Mouse (Mus musculus) heart, embryonic 16.5 days (tissue): ENCODE data around the gene Cep350. TPM values are rescaled to one million over a fixed set of nuclear protein-coding genes. Genes with fewer than 3 reads are reported as not detected.

Source experiments
- ATAC-seq: fragments of 200-750 bp; cut with Nextera tagmentation; replicated peaks from 2 replicates; pipeline ENCODE4 v1.8.0; 2017; ENCODE audit warnings: moderate number of reproducible peaks; ENCODE audit not compliant: insufficient read depth, low FRiP score; ENCODE audit errors: extremely low read depth
- H3K27ac ChIP-seq: fragments of 300-500 bp; sonication (generic); 2 replicates; pipeline ENCODE4 v1.5.1; 2014; ENCODE audit warnings: mild to moderate bottlenecking, low read length, control low read depth, moderate library complexity
- H3K27me3 ChIP-seq: fragments of 300-500 bp; sonication (generic); 2 replicates; pipeline ENCODE4 v1.6.1; 2014; ENCODE audit warnings: low read length, mixed read lengths; ENCODE audit not compliant: control insufficient read depth, insufficient read depth
- H3K36me3 ChIP-seq: fragments of 300-500 bp; sonication (generic); 2 replicates; pipeline ENCODE4 v1.6.1; 2014; ENCODE audit not compliant: control insufficient read depth, insufficient read depth
- H3K4me1 ChIP-seq: fragments of 300-500 bp; sonication (generic); 2 replicates; pipeline ENCODE4 v1.6.1; 2014; ENCODE audit warnings: low read length, mixed read lengths; ENCODE audit not compliant: control insufficient read depth, insufficient read depth
- H3K4me2 ChIP-seq: fragments of 300-500 bp; sonication (generic); 2 replicates; pipeline ENCODE4 v1.6.1; 2014; ENCODE audit warnings: low read depth, mild to moderate bottlenecking, control low read depth, low read length
- H3K4me3 ChIP-seq: fragments of 300-500 bp; sonication (generic); 2 replicates; pipeline ENCODE4 v1.5.1; 2014; ENCODE audit warnings: mild to moderate bottlenecking, control low read depth, low read length
- H3K9ac ChIP-seq: fragments of 300-500 bp; sonication (generic); 2 replicates; pipeline ENCODE4 v1.6.1; 2014; ENCODE audit warnings: low read length, control low read depth
- H3K9me3 ChIP-seq: fragments of 300-500 bp; sonication (generic); replicated peaks from 2 replicates; pipeline ENCODE4 v1.6.1; 2016; ENCODE audit warnings: low read length; ENCODE audit not compliant: control insufficient read depth
- WGBS: fragments of 180-500 bp; shearing (Covaris S2); extraction: QIAGEN DNeasy Blood & Tissue Kit; methylation state at CpG from one replicate; pipeline ENCODE4 v1.1.7; 2014; 5-methylcytosine and 5-hydroxymethylcytosine counted together
- polyA plus RNA-seq: library from polyadenylated mRNA; unstranded; fragments of >200 nt; fragmentation: Nextera tagmentation; extraction: Ambion mirVana; gene quantifications from 2 replicates; pipeline ENCODE4 v1.2.1, GENCODE M21; 2015

Cep350 gene
- polyA plus RNA-seq, 1 experiment from 2014 or later, result 5.1 TPM

GRCm38 (mm10) chr1:155990391-155990790 lies 17.3 kb upstream of the Cep350 start:
- WGBS, result 30% methylated on average over 11 of the region's 11 CpGs
- H3K9ac ChIP-seq, result no peak overlapping the region

GRCm38 (mm10) chr1:155989387-155989786 lies 16.3 kb upstream of the Cep350 start:
- no peaks in the 10 kb centered on the region for H3K9me3 ChIP-seq
- peaks cover 10% of the 10 kb centered on the region for H3K4me1 ChIP-seq
- no peaks in the 10 kb centered on the region for H3K36me3 ChIP-seq
- no peak for ATAC-seq
- no peak overlapping the region for H3K4me3 ChIP-seq
- H3K27ac ChIP-seq, result no peak overlapping the region
- no peak overlapping the region for H3K9ac ChIP-seq
- H3K27me3 ChIP-seq, result no peaks in the 10 kb centered on the region
- H3K4me2 ChIP-seq, result no peak overlapping the region
- WGBS, result 12% methylated on average over 2 of the region's 2 CpGs

More at GRCm38 (mm10) chr1:155990391-155990790, 17.3 kb upstream of the Cep350 start:
- ATAC-seq, result no peak
- no peak overlapping the region for H3K4me3 ChIP-seq
- H3K27me3 ChIP-seq, result no peaks in the 10 kb centered on the region
- H3K36me3 ChIP-seq, result no peaks in the 10 kb centered on the region
- peaks cover 11% of the 10 kb centered on the region for H3K4me1 ChIP-seq
- peak overlapping the region; percentile 48; the same call in 1 of the 2 replicates for H3K27ac ChIP-seq
- no peaks in the 10 kb centered on the region for H3K9me3 ChIP-seq
- H3K4me2 ChIP-seq, result peak overlapping the region; percentile 36

GRCm38 (mm10) chr1:155987625-155988024 lies 14.6 kb upstream of the Cep350 start:
- H3K27ac ChIP-seq, result no peak overlapping the region
- no peak overlapping the region for H3K4me3 ChIP-seq
- no peaks in the 10 kb centered on the region for H3K36me3 ChIP-seq
- H3K9me3 ChIP-seq, result no peaks in the 10 kb centered on the region
- no peak overlapping the region for H3K9ac ChIP-seq
- no peak for ATAC-seq
- H3K4me1 ChIP-seq, result peaks cover 10% of the 10 kb centered on the region
- H3K4me2 ChIP-seq, result no peak overlapping the region
- WGBS, result 78% methylated on average over 2 of the region's 2 CpGs
- no peaks in the 10 kb centered on the region for H3K27me3 ChIP-seq

- no peaks in the 10 kb centered on the region for H3K27me3 ChIP-seq
- no peaks in the 10 kb centered on the region for H3K9me3 ChIP-seq
- H3K4me2 ChIP-seq, result no peak overlapping the region
- no peak overlapping the region for H3K27ac ChIP-seq
- no peak overlapping the region for H3K4me3 ChIP-seq
- H3K4me1 ChIP-seq, result peaks cover 11% of the 10 kb centered on the region; the same call in 1 of the 2 replicates
- no peaks in the 10 kb centered on the region for H3K36me3 ChIP-seq
- no peak for ATAC-seq
- whole genome bisulfite sequencing, result 23% methylated on average over 2 of the region's 2 CpGs
- no peak overlapping the region for H3K9ac ChIP-seq
These were observed 1.9 kb upstream of the Cep350 start for GRCm38 (mm10) chr1:155974931-155975330.

GRCm38 (mm10) chr1:155973719-155974379 lies 794 bp upstream of the Cep350 start:
- H3K27me3 ChIP-seq, result no peaks in the 10 kb centered on the region
- peak overlapping the region; percentile 99 for H3K4me3 ChIP-seq
- 5% methylated on average over 19 of the region's 19 CpGs for WGBS
- ATAC-seq, result no peak
- no peaks in the 10 kb centered on the region for H3K36me3 ChIP-seq
- H3K9ac ChIP-seq, result peak overlapping the region; percentile 84
- peak overlapping the region; percentile 84 for H3K4me2 ChIP-seq
- peak overlapping the region; percentile 94 for H3K27ac ChIP-seq
- H3K9me3 ChIP-seq, result no peaks in the 10 kb centered on the region
- H3K4me1 ChIP-seq, result peaks cover 11% of the 10 kb centered on the region; the same call in 1 of the 2 replicates

- Histone ChIP-seq H3K4me3 (peak overlapping the region; percentile 99), H3K27ac (peak overlapping the region; percentile 94), H3K9ac (peak overlapping the region; percentile 99), H3K9me3 (no peaks in the 10 kb centered on the region), H3K27me3 (no peaks in the 10 kb centered on the region), H3K4me2 (peak overlapping the region; percentile 87), H3K36me3 (no peaks in the 10 kb centered on the region), H3K4me1 (peaks cover 11% of the 10 kb centered on the region; the same call in 1 of the 2 replicates)
- ATAC-seq, result peak; percentile 42
- 2% methylated on average over 37 of the region's 51 CpGs for WGBS
These were observed 648 bp downstream of the Cep350 start for GRCm38 (mm10) chr1:155972146-155973067.

- Histone ChIP-seq H3K27ac (no peak overlapping the region), H3K4me3 (no peak overlapping the region), H3K36me3 (peaks cover 38% of the 10 kb centered on the region), H3K4me1 (no peaks in the 10 kb centered on the region), H3K9me3 (no peaks in the 10 kb centered on the region), H3K27me3 (no peaks in the 10 kb centered on the region), H3K9ac (no peak overlapping the region), H3K4me2 (no peak overlapping the region)
- 92% methylated on average over 2 of the region's 2 CpGs for WGBS
- no peak for ATAC-seq
These were observed 23.9 kb downstream of the Cep350 start for GRCm38 (mm10) chr1:155949170-155949569.

- Histone ChIP-seq H3K9ac (no peak overlapping the region), H3K4me2 (no peak overlapping the region), H3K9me3 (no peaks in the 10 kb centered on the region), H3K4me1 (no peaks in the 10 kb centered on the region), H3K27me3 (no peaks in the 10 kb centered on the region), H3K4me3 (no peak overlapping the region), H3K36me3 (peaks cover 30% of the 10 kb centered on the region), H3K27ac (no peak overlapping the region)
- WGBS, result 65% methylated on average over 2 of the region's 2 CpGs
- ATAC-seq, result no peak
These were observed 28.7 kb downstream of the Cep350 start for GRCm38 (mm10) chr1:155944361-155944760.

GRCm38 (mm10) chr1:155937416-155937815 lies 35.6 kb downstream of the Cep350 start:
- Histone ChIP-seq H3K9me3 (no peaks in the 10 kb centered on the region), H3K36me3 (peaks cover 47% of the 10 kb centered on the region), H3K4me3 (no peak overlapping the region), H3K4me1 (no peaks in the 10 kb centered on the region), H3K27me3 (no peaks in the 10 kb centered on the region), H3K9ac (no peak overlapping the region), H3K4me2 (no peak overlapping the region), H3K27ac (no peak overlapping the region)
- 97% methylated on average over 2 of the region's 2 CpGs for WGBS
- ATAC-seq, result no peak
